In genomic region chr10:22730266-22730991, GRCm38 (mm10) we compare ENCODE assay signal across 8 mouse cellular contexts. TPM values are rescaled to one million over a fixed set of nuclear protein-coding genes. Genes with fewer than 3 reads are reported as not detected.
A peak's percentile ranks its signal among the peaks of the same experiment; 100 is the strongest.
DNase-seq lines count a peak whose midpoint lies in the region; ATAC-seq and TF ChIP-seq lines count a peak whose summit lies in the region.

No protein-coding gene starts in this region.

- peaks cover 16% of the 10 kb centered on the region for H3K4me1 ChIP-seq in embryonic facial prominence, embryonic 15.5 days
- peaks cover 5% of the 10 kb centered on the region; the same call in 1 of the 2 replicates for H3K4me1 ChIP-seq in intestine, postnatal 0 days (replicated peaks; ENCODE audit: control insufficient read depth, insufficient read depth, low read length)
- H3K4me1 ChIP-seq in midbrain, postnatal 0 days (ENCODE audit: insufficient read depth, low read length) = peaks cover 13% of the 10 kb centered on the region

- H3K36me3 ChIP-seq in embryonic facial prominence, embryonic 15.5 days = no peaks in the 10 kb centered on the region
- H3K36me3 ChIP-seq in intestine, postnatal 0 days (ENCODE audit: control insufficient read depth, insufficient read depth) = no peaks in the 10 kb centered on the region
- H3K36me3 ChIP-seq in midbrain, postnatal 0 days (ENCODE audit: insufficient read depth, low read length) = no peaks in the 10 kb centered on the region

- WGBS in embryonic facial prominence, embryonic 15.5 days = 1% methylated on average over 38 of the region's 39 CpGs
- 2% methylated on average over 39 of the region's 39 CpGs for WGBS in intestine, postnatal 0 days
- WGBS in midbrain, postnatal 0 days = 1% methylated on average over 38 of the region's 39 CpGs

- no peak for TF ChIP-seq CTCF in intestine, postnatal 0 days (IDR thresholded peaks at IDR 0.05; ENCODE audit: low read depth)
- TF ChIP-seq CTCF in midbrain, postnatal 0 days (IDR thresholded peaks at IDR 0.05) = no peak

- H3K9me3 ChIP-seq in embryonic facial prominence, embryonic 15.5 days (replicated peaks) = no peaks in the 10 kb centered on the region
- no peaks in the 10 kb centered on the region for H3K9me3 ChIP-seq in intestine, postnatal 0 days (ENCODE audit: control insufficient read depth)
- H3K9me3 ChIP-seq in midbrain, postnatal 0 days (ENCODE audit: low read length) = no peaks in the 10 kb centered on the region

- peak; percentile 17 for DNase-seq in kidney, postnatal 10 days
- DNase-seq in kidney, adult 11 months = no peak
- DNase-seq in MN1 (ENCODE audit: low spot score) = peak; percentile 67
- peak; percentile 25 for DNase-seq in midbrain, postnatal 0 days (ENCODE audit: low spot score)
- DNase-seq in gastrocnemius, postnatal 10 days = no peak
- no peak for DNase-seq in frontal cortex, postnatal 14 days (ENCODE audit: low spot score in 2 of 2)

- ATAC-seq in embryonic facial prominence, embryonic 15.5 days (ENCODE audit: insufficient number of reproducible peaks, low FRiP score, low TSS enrichment, low read depth) = peak; percentile 67
- ATAC-seq in intestine, postnatal 0 days = peak; percentile 65
- peak; percentile 71 for ATAC-seq in midbrain, postnatal 0 days (ENCODE audit: low FRiP score)

- peak overlapping the region; percentile 95 for H3K9ac ChIP-seq in embryonic facial prominence, embryonic 15.5 days
- H3K9ac ChIP-seq in intestine, postnatal 0 days (ENCODE audit: low read depth, low read length) = peak overlapping the region; percentile 80
- H3K9ac ChIP-seq in midbrain, postnatal 0 days (replicated peaks; ENCODE audit: low read length, poor library complexity, severe bottlenecking) = peak overlapping the region; percentile 94

- no peaks in the 10 kb centered on the region for H3K27me3 ChIP-seq in embryonic facial prominence, embryonic 15.5 days
- no peaks in the 10 kb centered on the region for H3K27me3 ChIP-seq in intestine, postnatal 0 days (replicated peaks; ENCODE audit: control insufficient read depth, insufficient read depth, low read length)
- H3K27me3 ChIP-seq in midbrain, postnatal 0 days (ENCODE audit: insufficient read depth, low read length) = no peaks in the 10 kb centered on the region

- peak overlapping the region; percentile 90 for H3K27ac ChIP-seq in embryonic facial prominence, embryonic 15.5 days (replicated peaks)
- H3K27ac ChIP-seq in intestine, postnatal 0 days (ENCODE audit: low read depth, low read length) = peak overlapping the region; percentile 83
- H3K27ac ChIP-seq in midbrain, postnatal 0 days (ENCODE audit: low read depth, low read length) = peak overlapping the region; percentile 97

- H3K4me2 ChIP-seq in embryonic facial prominence, embryonic 15.5 days (replicated peaks) = peak overlapping the region; percentile 88
- peak overlapping the region; percentile 77 for H3K4me2 ChIP-seq in intestine, postnatal 0 days (replicated peaks; ENCODE audit: low read depth)
- H3K4me2 ChIP-seq in midbrain, postnatal 0 days (ENCODE audit: low read depth, low read length, poor library complexity, severe bottlenecking) = peak overlapping the region; percentile 72

- H3K4me3 ChIP-seq in embryonic facial prominence, embryonic 15.5 days (replicated peaks) = peak overlapping the region; percentile 97
- peak overlapping the region; percentile 99 for H3K4me3 ChIP-seq in intestine, postnatal 0 days (ENCODE audit: low read depth, low read length)
- H3K4me3 ChIP-seq in midbrain, postnatal 0 days (ENCODE audit: low read depth, low read length) = peak overlapping the region; percentile 99

RNA-seq across cellular contexts. Expression of gene Tbpl1, which starts 1.3 kb away (rescaled TPM):
- 58.2 and 59.4 TPM in 2 replicates for polyA plus RNA-seq in embryonic facial prominence, embryonic 15.5 days (2015; fragmentation: Nextera tagmentation; extraction: Ambion mirVana)
- 36.2 and 37.0 TPM in 2 replicates for polyA plus RNA-seq in intestine, postnatal 0 days (2015; fragmentation: Nextera tagmentation; extraction: Ambion mirVana)
- 36.6 and 47.6 TPM in 2 replicates for total RNA-seq in midbrain, postnatal 0 days (2014; rRNA removed)
- 61.5 and 62.2 TPM in 2 replicates for polyA plus RNA-seq in midbrain, postnatal 0 days (2015; fragmentation: Nextera tagmentation; extraction: Ambion mirVana)
- total RNA-seq in gastrocnemius, postnatal 10 days (2021) = 10 to 100 TPM; 24.2 to 31.1 TPM

Comparison
In these comparisons a context has a peak if more than half of its experiments do, and no peak if none do; other contexts are left out.
1. DNase-seq: peak in kidney, postnatal 10 days (single experiment), MN1 (single experiment) and midbrain, postnatal 0 days (single experiment); none in kidney, adult 11 months (single experiment), gastrocnemius, postnatal 10 days (single experiment) and frontal cortex, postnatal 14 days (0 of 2).
2. Peak in every context shown above with its lines, with median percentiles within 50 percentile points of each other: ATAC-seq, H3K27ac ChIP-seq, H3K4me2 ChIP-seq, H3K4me3 ChIP-seq and H3K9ac ChIP-seq.